Mouse (Mus musculus) neural tube, embryonic 12.5 days (tissue): ENCODE data around the gene Gucy2c. TPM values are rescaled to one million over a fixed set of nuclear protein-coding genes. Genes with fewer than 3 reads are reported as not detected.
A peak's percentile ranks its signal among the peaks of the same experiment; 100 is the strongest.

Source experiments
- ATAC-seq: fragments of 200-750 bp; cut with Nextera tagmentation; 2 replicates; pipeline ENCODE4 v1.8.0; 2017; ENCODE audit warnings: low read depth, mild to moderate bottlenecking, moderate TSS enrichment, moderate library complexity; ENCODE audit not compliant: low FRiP score
- H3K27ac ChIP-seq: fragments of 300-500 bp; sonication (generic); 2 replicates; pipeline ENCODE4 v1.5.1; 2016
- H3K27me3 ChIP-seq: fragments of 300-500 bp; sonication (generic); replicated peaks from 2 replicates; pipeline ENCODE4 v1.6.1; 2016; ENCODE audit warnings: mild to moderate bottlenecking
- H3K36me3 ChIP-seq: fragments of 300-500 bp; sonication (generic); 2 replicates; pipeline ENCODE4 v1.6.1; 2016; ENCODE audit warnings: mild to moderate bottlenecking
- H3K4me1 ChIP-seq: fragments of 300-500 bp; sonication (generic); 2 replicates; pipeline ENCODE4 v1.6.1; 2016
- H3K4me2 ChIP-seq: fragments of 300-500 bp; sonication (generic); replicated peaks from 2 replicates; pipeline ENCODE4 v1.6.1; 2016; ENCODE audit warnings: mild to moderate bottlenecking
- H3K4me3 ChIP-seq: fragments of 300-500 bp; sonication (generic); 2 replicates; pipeline ENCODE4 v1.5.1; 2016
- H3K9ac ChIP-seq: fragments of 300-500 bp; sonication (generic); 2 replicates; pipeline ENCODE4 v1.6.1; 2016; ENCODE audit warnings: mild to moderate bottlenecking
- H3K9me3 ChIP-seq: fragments of 300-500 bp; sonication (generic); 2 replicates; pipeline ENCODE4 v1.6.1; 2016; ENCODE audit warnings: mild to moderate bottlenecking
- WGBS: fragments of 180-500 bp; shearing (Covaris S2); methylation state at CpG from one replicate; pipeline ENCODE4 v1.1.7; 2016; 5-methylcytosine and 5-hydroxymethylcytosine counted together
- polyA plus RNA-seq: library from polyadenylated mRNA; unstranded; fragments of >200 nt; fragmentation: Nextera tagmentation; extraction: Ambion mirVana; gene quantifications from 2 replicates; pipeline ENCODE4 v1.2.1, GENCODE M21; 2016

Gucy2c gene
- polyA plus RNA-seq, 1 experiment from 2014 or later = 0.41 TPM

GRCm38 (mm10) chr6:136811196-136811595 is 29.6 kb upstream of the Gucy2c start:
- peaks cover 38% of the 10 kb centered on the region for H3K36me3 ChIP-seq
- no peaks in the 10 kb centered on the region for H3K9me3 ChIP-seq
- H3K4me2 ChIP-seq = no peak overlapping the region
- no peak overlapping the region for H3K27ac ChIP-seq
- 90% methylated on average over 10 of the region's 10 CpGs for WGBS
- H3K9ac ChIP-seq = no peak overlapping the region
- H3K4me3 ChIP-seq = no peak overlapping the region
- no peak for ATAC-seq
- no peaks in the 10 kb centered on the region for H3K27me3 ChIP-seq
- H3K4me1 ChIP-seq = peaks cover 10% of the 10 kb centered on the region

GRCm38 (mm10) chr6:136809673-136810072 is 28.1 kb upstream of the Gucy2c start:
- Histone ChIP-seq H3K27me3 (no peaks in the 10 kb centered on the region), H3K4me2 (peak overlapping the region; percentile 93), H3K27ac (no peak overlapping the region), H3K9me3 (no peaks in the 10 kb centered on the region), H3K4me3 (no peak overlapping the region), H3K4me1 (peaks cover 14% of the 10 kb centered on the region), H3K36me3 (peaks cover 25% of the 10 kb centered on the region), H3K9ac (no peak overlapping the region)
- ATAC-seq = no peak
- WGBS = 82% methylated on average over 13 of the region's 13 CpGs

- H3K9ac ChIP-seq = peak overlapping the region; percentile 73
- ATAC-seq = no peak
- no peaks in the 10 kb centered on the region for H3K27me3 ChIP-seq
- no peak overlapping the region for H3K27ac ChIP-seq
- peaks cover 14% of the 10 kb centered on the region for H3K4me1 ChIP-seq
- peaks cover 19% of the 10 kb centered on the region for H3K36me3 ChIP-seq
- H3K4me2 ChIP-seq = peak overlapping the region; percentile 93
- peak overlapping the region; percentile 86 for H3K4me3 ChIP-seq
- 41% methylated on average over 14 of the region's 14 CpGs for WGBS
- H3K9me3 ChIP-seq = no peaks in the 10 kb centered on the region
Measured at GRCm38 (mm10) chr6:136809077-136809476, 27.5 kb upstream of the Gucy2c start.

- Histone ChIP-seq H3K4me1 (peaks cover 14% of the 10 kb centered on the region), H3K4me3 (peak overlapping the region; percentile 86), H3K9ac (peak overlapping the region; percentile 73), H3K4me2 (peak overlapping the region; percentile 93), H3K27ac (no peak overlapping the region), H3K9me3 (no peaks in the 10 kb centered on the region), H3K36me3 (peaks cover 15% of the 10 kb centered on the region), H3K27me3 (no peaks in the 10 kb centered on the region)
- WGBS = under 1% methylated on average over 28 of the region's 28 CpGs
- peak; percentile 11 for ATAC-seq
Measured at GRCm38 (mm10) chr6:136808631-136809046, 27.1 kb upstream of the Gucy2c start.

- no peaks in the 10 kb centered on the region for H3K27me3 ChIP-seq
- peak within 1 kb of the TSS; percentile 93 for H3K4me2 ChIP-seq
- ATAC-seq = peak; percentile 86
- H3K9ac ChIP-seq = peak within 1 kb of the TSS; percentile 73
- H3K4me1 ChIP-seq = peaks cover 19% of the 10 kb centered on the region
- WGBS = under 1% methylated on average over 34 of the region's 34 CpGs
- H3K9me3 ChIP-seq = no peaks in the 10 kb centered on the region
- H3K4me3 ChIP-seq = peak within 1 kb of the TSS; percentile 86
- peaks cover 11% of the 10 kb centered on the region for H3K36me3 ChIP-seq
- H3K27ac ChIP-seq = no peak within 1 kb of the TSS
Measured at GRCm38 (mm10) chr6:136808014-136808417, 26.5 kb upstream of the Gucy2c start, which contains the start of gene H2afj. Gene H2afj (plus strand): TSS chr6:136808244.

GRCm38 (mm10) chr6:136807395-136808013 is 25.9 kb upstream of the Gucy2c start:
- peak overlapping the region; percentile 86 for H3K4me3 ChIP-seq
- H3K4me1 ChIP-seq = peaks cover 22% of the 10 kb centered on the region
- ATAC-seq = 0 out of 2 replicates have a peak, but pooled peaks have one; percentile 1
- peak overlapping the region; percentile 33; the same call in 1 of the 2 replicates for H3K9ac ChIP-seq
- no peaks in the 10 kb centered on the region for H3K9me3 ChIP-seq
- H3K27ac ChIP-seq = no peak overlapping the region
- 37% methylated on average over 18 of the region's 18 CpGs for WGBS
- peaks cover 7% of the 10 kb centered on the region; the same call in 1 of the 2 replicates for H3K36me3 ChIP-seq
- H3K4me2 ChIP-seq = peak overlapping the region; percentile 93
- H3K27me3 ChIP-seq = no peaks in the 10 kb centered on the region

- ATAC-seq = no peak
- 78% methylated on average over 5 of the region's 5 CpGs for WGBS
- no peaks in the 10 kb centered on the region for H3K9me3 ChIP-seq
Measured at GRCm38 (mm10) chr6:136806819-136807218, 25.3 kb upstream of the Gucy2c start.

GRCm38 (mm10) chr6:136805409-136805775 is 23.8 kb upstream of the Gucy2c start:
- Histone ChIP-seq H3K27me3 (no peaks in the 10 kb centered on the region), H3K36me3 (no peaks in the 10 kb centered on the region), H3K4me3 (no peak overlapping the region), H3K9ac (no peak overlapping the region), H3K27ac (no peak overlapping the region), H3K9me3 (no peaks in the 10 kb centered on the region), H3K4me2 (no peak overlapping the region), H3K4me1 (peaks cover 22% of the 10 kb centered on the region)
- no peak for ATAC-seq
- 90% methylated on average over 1 of the region's 1 CpGs for WGBS

More at GRCm38 (mm10) chr6:136806819-136807218, 25.3 kb upstream of the Gucy2c start:
- Histone ChIP-seq H3K27ac (no peak overlapping the region), H3K27me3 (no peaks in the 10 kb centered on the region), H3K4me2 (peak overlapping the region; percentile 93; the same call in 1 of the 2 replicates), H3K4me3 (no peak overlapping the region), H3K4me1 (peaks cover 22% of the 10 kb centered on the region), H3K9ac (no peak overlapping the region), H3K36me3 (peaks cover under 1% of the 10 kb centered on the region; the same call in 1 of the 2 replicates)

GRCm38 (mm10) chr6:136804705-136805408 is 23.3 kb upstream of the Gucy2c start:
- WGBS = 40% methylated on average over 9 of the region's 9 CpGs
- no peaks in the 10 kb centered on the region for H3K9me3 ChIP-seq
- ATAC-seq = no peak
- H3K4me2 ChIP-seq = peak overlapping the region; percentile 74
- H3K4me3 ChIP-seq = peak overlapping the region; percentile 68; the same call in 1 of the 2 replicates
- peaks cover 22% of the 10 kb centered on the region for H3K4me1 ChIP-seq
- H3K9ac ChIP-seq = no peak overlapping the region
- H3K27me3 ChIP-seq = no peaks in the 10 kb centered on the region
- H3K36me3 ChIP-seq = no peaks in the 10 kb centered on the region
- 0 out of 2 replicates have a peak overlapping the region, but pooled peaks have one; percentile 33 for H3K27ac ChIP-seq

- Histone ChIP-seq H3K27me3 (no peaks in the 10 kb centered on the region), H3K9ac (peak within 1 kb of the TSS; percentile 80), H3K4me1 (peaks cover 18% of the 10 kb centered on the region), H3K4me3 (peak within 1 kb of the TSS; percentile 68), H3K36me3 (no peaks in the 10 kb centered on the region), H3K4me2 (peak within 1 kb of the TSS; percentile 74), H3K27ac (peak within 1 kb of the TSS; percentile 99), H3K9me3 (no peaks in the 10 kb centered on the region)
- ATAC-seq = peak; percentile 77
- WGBS = under 1% methylated on average over 50 of the region's 50 CpGs
Measured at GRCm38 (mm10) chr6:136803739-136804633, 22.4 kb upstream of the Gucy2c start, which contains the start of gene Hist4h4. Gene Hist4h4 (minus strand): TSS chr6:136804415.

GRCm38 (mm10) chr6:136803093-136803738 is 21.7 kb upstream of the Gucy2c start:
- Histone ChIP-seq H3K36me3 (no peaks in the 10 kb centered on the region), H3K9me3 (no peaks in the 10 kb centered on the region), H3K27ac (peak overlapping the region; percentile 34; the same call in 1 of the 2 replicates), H3K4me1 (peaks cover 13% of the 10 kb centered on the region; the same call in 1 of the 2 replicates), H3K4me3 (peak overlapping the region; percentile 68), H3K27me3 (no peaks in the 10 kb centered on the region), H3K9ac (peak overlapping the region; percentile 80), H3K4me2 (peak overlapping the region; percentile 74)
- no peak for ATAC-seq
- WGBS = 27% methylated on average over 12 of the region's 12 CpGs
